Mouse (Mus musculus): ENCODE results near the gene Ror1. TPM values are rescaled to one million over a fixed set of nuclear protein-coding genes. Genes with fewer than 3 reads are reported as not detected.

Ror1 gene
- polyA plus RNA-seq, 1 experiment from 2014 or later: 5.6 TPM

GRCm38 (mm10) chr4:100137102-100137835 lies 41.7 kb downstream of the Ror1 start:
- H3K4me2 ChIP-seq (replicated peaks): no peak overlapping the region
- no peaks in the 10 kb centered on the region for H3K27me3 ChIP-seq (replicated peaks)
- ATAC-seq (ENCODE audit: low FRiP score, low read depth): no peak
- WGBS: 90% methylated on average over 11 of the region's 11 CpGs
- H3K4me3 ChIP-seq: no peak overlapping the region
- H3K36me3 ChIP-seq: no peaks in the 10 kb centered on the region
- H3K9ac ChIP-seq: no peak overlapping the region
- no peaks in the 10 kb centered on the region for H3K9me3 ChIP-seq
- H3K27ac ChIP-seq: no peak overlapping the region
- H3K4me1 ChIP-seq: no peaks in the 10 kb centered on the region

DNA sequence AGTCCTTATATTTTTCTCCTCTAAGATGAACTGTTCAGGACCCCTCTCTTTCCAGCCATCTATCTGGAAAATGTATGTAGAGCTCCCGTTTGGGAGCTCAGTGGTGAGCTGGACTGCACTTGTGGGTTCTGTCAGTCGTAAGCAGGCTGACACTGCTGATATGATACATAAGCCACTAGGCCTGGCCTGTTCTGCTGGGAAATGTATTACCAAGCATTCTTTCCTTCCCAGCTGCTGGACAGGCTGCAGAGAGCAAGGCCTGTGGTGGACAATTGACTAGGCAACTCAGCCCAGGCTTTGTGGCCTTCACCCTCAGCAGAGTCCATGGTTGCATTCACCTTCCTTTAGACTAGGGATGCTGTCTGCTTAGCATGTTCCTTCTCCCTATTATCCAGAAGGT lies 46.0 kb downstream of the Ror1 start:
- no peak overlapping the region for H3K4me3 ChIP-seq
- H3K9ac ChIP-seq: no peak overlapping the region
- no peaks in the 10 kb centered on the region for H3K27me3 ChIP-seq (replicated peaks)
- no peak overlapping the region for H3K27ac ChIP-seq
- H3K36me3 ChIP-seq: no peaks in the 10 kb centered on the region
- WGBS: 82% methylated on average over 2 of the region's 2 CpGs
- no peak for ATAC-seq (ENCODE audit: low FRiP score, low read depth)
- H3K4me1 ChIP-seq: no peaks in the 10 kb centered on the region
- no peaks in the 10 kb centered on the region for H3K9me3 ChIP-seq
- H3K4me2 ChIP-seq (replicated peaks): no peak overlapping the region

DNA sequence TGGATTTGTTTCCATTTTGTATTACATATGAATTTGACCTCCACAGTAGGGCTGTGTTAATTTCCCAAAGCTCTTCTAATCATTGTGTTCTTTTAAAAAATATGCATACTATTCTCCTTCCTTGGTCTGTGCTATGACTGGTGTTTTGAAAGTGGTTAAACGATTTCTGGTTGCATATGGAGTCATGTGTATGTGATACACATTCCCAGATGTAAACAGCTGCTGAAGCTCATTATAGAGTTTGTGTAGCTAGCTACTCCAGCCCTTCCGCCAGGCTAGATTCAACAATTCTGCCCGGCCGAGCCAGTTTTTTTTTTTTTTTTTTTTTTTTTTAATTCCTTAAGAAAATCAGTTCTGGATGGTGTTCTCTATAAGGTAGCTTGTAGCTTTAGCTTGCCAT lies 49.2 kb downstream of the Ror1 start:
- Histone ChIP-seq H3K9ac (no peak overlapping the region), H3K36me3 (no peaks in the 10 kb centered on the region), H3K9me3 (no peaks in the 10 kb centered on the region), H3K4me3 (no peak overlapping the region), H3K27me3 (replicated peaks) (no peaks in the 10 kb centered on the region), H3K27ac (no peak overlapping the region), H3K4me1 (no peaks in the 10 kb centered on the region), H3K4me2 (replicated peaks) (no peak overlapping the region)
- ATAC-seq (ENCODE audit: low FRiP score, low read depth): no peak
- 88% methylated on average over 4 of the region's 4 CpGs for WGBS

- Histone ChIP-seq H3K9me3 (no peaks in the 10 kb centered on the region), H3K4me2 (replicated peaks) (no peak overlapping the region), H3K36me3 (no peaks in the 10 kb centered on the region), H3K9ac (no peak overlapping the region), H3K27me3 (replicated peaks) (no peaks in the 10 kb centered on the region), H3K27ac (no peak overlapping the region), H3K4me1 (peaks cover 6% of the 10 kb centered on the region), H3K4me3 (no peak overlapping the region)
- WGBS: 93% methylated on average over 1 of the region's 1 CpGs
- ATAC-seq (ENCODE audit: low FRiP score, low read depth): no peak
These were observed 55.2 kb downstream of the Ror1 start for GRCm38 (mm10) chr4:100150797-100151196.

GRCm38 (mm10) chr4:100154560-100155130 lies 59.1 kb downstream of the Ror1 start:
- no peaks in the 10 kb centered on the region for H3K27me3 ChIP-seq (replicated peaks)
- H3K9me3 ChIP-seq: no peaks in the 10 kb centered on the region
- no peak overlapping the region for H3K4me2 ChIP-seq (replicated peaks)
- H3K27ac ChIP-seq: no peak overlapping the region
- no peaks in the 10 kb centered on the region for H3K36me3 ChIP-seq
- H3K9ac ChIP-seq: no peak overlapping the region
- H3K4me3 ChIP-seq: no peak overlapping the region
- WGBS: 48% methylated on average over 7 of the region's 7 CpGs
- H3K4me1 ChIP-seq: peaks cover 6% of the 10 kb centered on the region
- ATAC-seq (ENCODE audit: low FRiP score, low read depth): peak; percentile 44; the same call in 1 of the 2 replicates

DNA sequence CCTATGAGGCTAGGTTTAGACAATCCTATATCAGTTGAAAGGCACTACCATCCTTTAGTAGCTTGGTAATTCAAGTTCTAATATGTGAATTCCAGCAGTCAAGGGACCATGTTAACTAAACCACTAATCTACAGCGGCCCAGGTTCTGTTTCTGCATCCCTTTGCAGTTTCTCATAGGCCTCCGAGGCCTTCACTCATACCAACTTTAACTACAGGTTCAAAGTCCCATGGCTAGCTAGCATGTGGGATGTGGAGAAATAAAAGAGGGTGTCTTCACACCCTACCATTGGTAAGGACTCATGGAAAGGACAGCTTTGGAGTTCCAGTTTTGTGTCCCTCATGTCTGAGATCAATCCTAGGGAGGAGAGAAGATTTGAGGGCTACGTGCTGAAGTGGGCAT lies 60.1 kb downstream of the Ror1 start:
- H3K9me3 ChIP-seq: no peaks in the 10 kb centered on the region
- H3K27me3 ChIP-seq (replicated peaks): no peaks in the 10 kb centered on the region
- no peaks in the 10 kb centered on the region for H3K36me3 ChIP-seq
- H3K4me3 ChIP-seq: no peak overlapping the region
- no peak for ATAC-seq (ENCODE audit: low FRiP score, low read depth)
- H3K9ac ChIP-seq: no peak overlapping the region
- H3K4me1 ChIP-seq: peaks cover 6% of the 10 kb centered on the region
- H3K27ac ChIP-seq: no peak overlapping the region
- 90% methylated on average over 3 of the region's 3 CpGs for WGBS
- no peak overlapping the region for H3K4me2 ChIP-seq (replicated peaks)

DNA sequence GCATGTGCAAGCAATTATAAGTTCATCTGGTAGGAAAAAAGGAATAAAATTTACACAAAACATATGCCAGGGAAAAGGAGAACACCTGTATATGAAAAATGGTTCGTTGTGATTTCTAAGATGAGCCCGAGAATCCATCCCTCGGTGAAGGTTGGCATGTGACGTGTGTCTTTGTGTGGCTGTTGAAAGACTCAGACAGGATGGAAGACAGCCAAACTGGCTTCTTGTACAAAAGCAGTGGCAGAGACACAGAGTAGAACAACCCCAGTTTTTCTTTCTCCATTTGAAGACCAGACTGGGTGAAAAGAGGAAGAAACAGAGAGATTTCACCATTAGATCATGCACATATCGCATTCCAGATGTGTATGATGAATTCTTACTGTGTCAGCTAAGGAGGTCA lies 62.8 kb downstream of the Ror1 start:
- H3K4me2 ChIP-seq (replicated peaks): no peak overlapping the region
- H3K27ac ChIP-seq: no peak overlapping the region
- H3K36me3 ChIP-seq: no peaks in the 10 kb centered on the region
- H3K9me3 ChIP-seq: no peaks in the 10 kb centered on the region
- no peak for ATAC-seq (ENCODE audit: low FRiP score, low read depth)
- no peaks in the 10 kb centered on the region for H3K27me3 ChIP-seq (replicated peaks)
- H3K4me1 ChIP-seq: peaks cover 6% of the 10 kb centered on the region
- no peak overlapping the region for H3K9ac ChIP-seq
- H3K4me3 ChIP-seq: no peak overlapping the region
- 87% methylated on average over 5 of the region's 5 CpGs for WGBS

- Histone ChIP-seq H3K4me3 (no peak overlapping the region), H3K27ac (no peak overlapping the region), H3K9ac (no peak overlapping the region), H3K36me3 (no peaks in the 10 kb centered on the region), H3K4me2 (replicated peaks) (no peak overlapping the region), H3K27me3 (replicated peaks) (no peaks in the 10 kb centered on the region), H3K4me1 (no peaks in the 10 kb centered on the region), H3K9me3 (no peaks in the 10 kb centered on the region)
- ATAC-seq (ENCODE audit: low FRiP score, low read depth): no peak
These were observed 64.6 kb downstream of the Ror1 start for GRCm38 (mm10) chr4:100160156-100160555.

DNA sequence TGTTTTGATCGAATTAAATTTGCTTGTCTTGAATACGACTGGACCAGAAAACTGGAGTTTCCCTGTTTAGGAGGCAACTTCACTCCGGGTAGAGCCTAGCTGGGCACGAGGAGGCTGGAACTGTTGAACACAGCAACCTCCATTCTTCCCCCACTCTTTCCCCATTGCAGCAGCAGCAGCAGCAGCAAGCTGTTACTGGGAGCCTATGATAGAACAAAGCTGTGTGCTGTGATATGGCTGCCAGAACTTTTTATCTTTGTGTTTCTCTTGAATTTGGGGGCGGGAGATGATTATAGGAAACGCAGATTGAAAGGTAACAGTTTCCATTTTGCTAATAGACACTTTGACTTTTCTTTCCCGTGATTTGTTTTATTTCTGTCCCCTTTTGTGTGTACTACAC lies 70.2 kb downstream of the Ror1 start:
- Histone ChIP-seq H3K4me1 (0 out of 2 replicates have a peak, but pooled peaks cover 17% of the 10 kb centered on the region), H3K27me3 (replicated peaks) (no peaks in the 10 kb centered on the region), H3K36me3 (no peaks in the 10 kb centered on the region), H3K4me2 (replicated peaks) (no peak overlapping the region), H3K27ac (no peak overlapping the region), H3K9me3 (no peaks in the 10 kb centered on the region), H3K4me3 (no peak overlapping the region), H3K9ac (no peak overlapping the region)
- 87% methylated on average over 7 of the region's 7 CpGs for WGBS
- no peak for ATAC-seq (ENCODE audit: low FRiP score, low read depth)

DNA sequence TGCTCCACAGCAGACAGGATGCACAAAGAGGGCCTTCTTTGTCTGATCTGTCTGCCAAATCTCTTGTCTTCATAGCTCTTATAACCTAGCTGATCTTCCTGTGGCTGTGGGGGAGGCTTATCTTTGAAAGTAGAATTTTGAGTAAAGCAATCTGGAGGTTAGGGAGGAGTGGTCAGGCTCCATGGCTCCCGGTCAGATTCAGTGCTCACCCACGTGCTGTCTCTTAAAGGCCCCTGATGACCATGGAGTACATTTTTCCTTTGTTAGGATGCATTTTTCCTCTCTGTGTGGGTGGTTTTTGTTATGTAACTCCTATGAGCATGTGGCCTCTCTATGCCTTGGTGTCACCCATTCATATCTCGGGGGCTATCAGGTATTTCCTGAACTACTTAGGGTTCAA lies 71.3 kb downstream of the Ror1 start:
- 67% methylated on average over 3 of the region's 3 CpGs for WGBS
- H3K9me3 ChIP-seq: no peaks in the 10 kb centered on the region
- H3K4me2 ChIP-seq (replicated peaks): no peak overlapping the region
- peaks cover 28% of the 10 kb centered on the region for H3K4me1 ChIP-seq
- H3K9ac ChIP-seq: no peak overlapping the region
- no peak overlapping the region for H3K27ac ChIP-seq
- no peak overlapping the region for H3K4me3 ChIP-seq
- H3K27me3 ChIP-seq (replicated peaks): no peaks in the 10 kb centered on the region
- ATAC-seq (ENCODE audit: low FRiP score, low read depth): no peak
- no peaks in the 10 kb centered on the region for H3K36me3 ChIP-seq

GRCm38 (mm10) chr4:100169683-100170082 lies 74.1 kb downstream of the Ror1 start:
- H3K36me3 ChIP-seq: no peaks in the 10 kb centered on the region
- H3K4me3 ChIP-seq: no peak overlapping the region
- 0 out of 2 replicates have a peak, but pooled peaks have one; percentile 27 for ATAC-seq (ENCODE audit: low FRiP score, low read depth)
- H3K27me3 ChIP-seq (replicated peaks): no peaks in the 10 kb centered on the region
- no peak overlapping the region for H3K27ac ChIP-seq
- WGBS: 60% methylated on average over 5 of the region's 5 CpGs
- H3K9ac ChIP-seq: no peak overlapping the region
- H3K4me1 ChIP-seq: peaks cover 31% of the 10 kb centered on the region
- no peaks in the 10 kb centered on the region for H3K9me3 ChIP-seq
- H3K4me2 ChIP-seq (replicated peaks): peak overlapping the region; percentile 36

GRCm38 (mm10) chr4:100170161-100170650 lies 74.6 kb downstream of the Ror1 start:
- H3K4me3 ChIP-seq: no peak overlapping the region
- WGBS: 43% methylated on average over 14 of the region's 14 CpGs
- no peaks in the 10 kb centered on the region for H3K9me3 ChIP-seq
- ATAC-seq (ENCODE audit: low FRiP score, low read depth): 0 out of 2 replicates have a peak, but pooled peaks have one; percentile 27
- peak overlapping the region; percentile 36 for H3K4me2 ChIP-seq (replicated peaks)
- H3K36me3 ChIP-seq: no peaks in the 10 kb centered on the region
- no peak overlapping the region for H3K27ac ChIP-seq
- H3K27me3 ChIP-seq (replicated peaks): no peaks in the 10 kb centered on the region
- peaks cover 31% of the 10 kb centered on the region for H3K4me1 ChIP-seq
- no peak overlapping the region for H3K9ac ChIP-seq

DNA sequence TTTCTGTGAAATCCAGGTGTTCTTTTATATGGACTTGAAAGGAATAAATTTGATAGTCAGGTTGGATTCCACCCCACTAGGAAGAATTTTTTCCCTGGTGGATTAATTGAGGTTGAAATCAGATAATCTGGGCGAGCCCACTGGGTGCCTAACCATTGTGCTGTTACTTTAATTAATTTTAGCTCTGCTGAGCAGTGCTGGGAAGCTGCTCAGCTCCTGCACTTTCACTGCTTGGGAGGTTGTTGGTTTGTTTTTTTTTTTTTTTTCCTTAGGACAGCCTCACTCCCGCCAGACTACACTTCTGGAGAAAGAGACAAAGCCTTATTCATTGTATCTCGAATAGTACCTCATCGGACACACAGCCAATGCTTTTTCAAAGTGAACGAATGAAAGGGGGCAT lies 75.2 kb downstream of the Ror1 start:
- no peak overlapping the region for H3K27ac ChIP-seq
- no peak; the same call in 1 of the 2 replicates for ATAC-seq (ENCODE audit: low FRiP score, low read depth)
- H3K4me2 ChIP-seq (replicated peaks): peak overlapping the region; percentile 32; the same call in 1 of the 2 replicates
- H3K27me3 ChIP-seq (replicated peaks): no peaks in the 10 kb centered on the region
- peaks cover 31% of the 10 kb centered on the region for H3K4me1 ChIP-seq
- no peak overlapping the region for H3K4me3 ChIP-seq
- H3K9ac ChIP-seq: no peak overlapping the region
- WGBS: 17% methylated on average over 5 of the region's 5 CpGs
- H3K36me3 ChIP-seq: no peaks in the 10 kb centered on the region
- no peaks in the 10 kb centered on the region for H3K9me3 ChIP-seq
